Mouse (Mus musculus): ENCODE data around the gene Flt3. TPM values are rescaled to one million over a fixed set of nuclear protein-coding genes. Genes with fewer than 3 reads are reported as not detected.

The Flt3 gene
- total RNA-seq, 4 experiments from 2014 or later = 6.2 to 7.4 (median 6.7) TPM

DNA sequence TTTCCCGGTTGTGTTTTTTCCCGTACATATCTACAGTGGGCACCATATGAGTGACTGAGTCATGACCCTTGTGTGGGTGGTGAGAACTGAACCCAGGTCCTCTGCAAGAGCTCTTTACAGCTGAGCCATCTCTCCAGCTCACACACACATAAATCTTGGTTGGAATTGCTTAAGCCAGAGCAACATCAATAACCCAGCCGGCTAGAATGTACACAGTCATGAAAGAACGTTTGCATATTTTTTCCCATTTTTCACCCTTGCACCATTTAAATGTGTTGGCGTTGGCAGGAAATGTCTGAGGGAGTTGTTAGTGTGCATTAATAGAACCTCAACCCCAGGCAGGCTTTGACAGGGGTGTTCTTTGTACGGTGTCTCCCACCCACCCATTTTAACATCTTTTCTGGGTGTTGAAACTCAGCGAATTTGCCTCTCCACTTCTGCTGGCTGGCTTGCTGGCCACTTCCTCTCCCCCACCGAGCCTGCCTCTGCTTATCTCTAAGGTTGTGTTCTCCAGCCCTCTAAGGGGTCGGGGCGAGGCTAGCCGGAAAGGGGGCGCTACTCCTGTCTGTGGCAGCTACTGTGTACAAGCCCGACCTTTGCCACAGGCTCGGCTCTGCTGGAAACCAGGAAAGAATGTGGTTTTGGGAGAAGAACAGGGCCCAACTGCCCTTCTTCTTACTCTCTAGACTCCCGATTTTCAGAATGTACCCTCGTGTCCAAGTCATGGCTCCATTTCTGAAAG, 108.4 kb downstream of the Flt3 start:
- DNase-seq (ENCODE audit: low spot score in 2 of 2) = no peak

DNA sequence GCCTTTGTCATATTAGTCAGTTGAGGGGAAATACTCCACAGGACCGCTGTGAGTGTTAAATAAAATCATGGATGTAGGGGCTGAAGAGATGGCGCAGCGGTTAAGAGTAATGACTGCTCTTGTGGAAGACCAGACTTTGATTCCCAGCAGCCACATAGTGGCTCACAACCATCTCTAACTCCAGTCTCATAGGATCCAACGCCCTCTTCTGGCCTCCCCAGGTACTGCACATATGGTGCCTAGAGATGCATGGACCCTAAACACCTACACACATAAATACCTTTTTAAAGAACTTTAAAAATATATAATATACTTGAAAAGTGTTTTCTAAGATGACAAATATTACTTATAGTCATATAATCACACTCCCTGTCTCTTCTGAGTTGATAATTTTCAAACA, 115.9 kb downstream of the Flt3 start:
- no peak for DNase-seq (ENCODE audit: low spot score in 2 of 2)

Small RNA genes within 50 kb of the gene (microRNA-seq; reads per million reads assigned to microRNA genes)
- 0.21 to 0.88 reads per million in 2 experiments for gene Mir7k

Other genes starting within 250 kb of the Flt3 start
- under 1 TPM in 2 of 4 experiments, not detected in 2; 0.34 to 0.42 TPM for gene Gsx1, start 211.8 kb downstream of the Flt3 start, total RNA-seq (2022)
- not detected for gene Pdx1, start 130.5 kb downstream of the Flt3 start, total RNA-seq (2022)
- gene Cdx2, start 93.2 kb downstream of the Flt3 start, total RNA-seq (2022) = not detected
- gene Urad, start 78.0 kb downstream of the Flt3 start, total RNA-seq (2022) = not detected
- 100 to 1,000 TPM in 2 of 4 experiments, 10 to 100 TPM in 2; 80.0 to 106 (median 96.8) TPM for gene Pan3, start 29.7 kb upstream of the Flt3 start, total RNA-seq (2022)